ENCODE assay signal across 20 mouse cellular contexts in the genomic region with DNA sequence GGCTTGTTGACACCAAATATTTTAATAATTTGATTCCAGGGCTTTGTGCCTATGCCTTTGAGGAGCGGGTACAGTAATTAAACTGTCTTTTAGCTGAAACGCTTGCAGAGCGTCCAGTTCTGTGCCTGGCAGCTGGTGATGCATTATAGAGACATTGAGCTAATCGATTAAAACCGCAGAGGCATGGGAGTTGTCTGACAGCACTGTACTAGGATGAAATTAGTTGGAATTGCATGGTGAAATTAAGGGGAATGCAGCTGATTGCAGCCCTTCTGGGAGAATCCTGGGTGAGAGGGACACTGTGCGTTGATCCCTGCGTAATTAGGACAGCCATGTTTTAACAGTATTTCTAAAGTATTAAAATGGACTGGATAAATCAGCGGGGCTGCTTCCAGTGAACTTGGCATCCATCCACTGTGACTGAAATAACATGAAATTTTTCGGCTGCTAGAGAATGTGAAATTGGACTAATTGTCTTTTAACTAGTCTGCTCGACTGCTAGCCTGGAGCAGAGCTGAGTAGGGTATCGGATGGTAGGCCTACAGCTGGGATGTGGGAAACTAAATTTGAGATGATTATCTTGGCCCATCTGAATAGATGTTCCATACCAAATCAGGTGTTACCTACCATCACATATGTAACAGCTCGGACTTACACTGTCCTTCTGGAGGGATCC.
DNase-seq lines count a peak whose midpoint lies in the region; ATAC-seq and TF ChIP-seq lines count a peak whose summit lies in the region.
"Had no signal": no experiment of that assay in that cellular context is flagged by ENCODE, and none has a peak within 500 bp of the region (broad histone marks: within the 10 kb centered on the region; RNA-seq: fewer than 3 reads in every experiment).

No protein-coding gene starts in this region.

- no peak for TF ChIP-seq EP300 in lung, postnatal 0 days (IDR thresholded peaks at IDR 0.05)

- H3K27me3 ChIP-seq in lung, postnatal 0 days (replicated peaks; ENCODE audit: insufficient read depth, low read length): no peaks in the 10 kb centered on the region
- H3K27me3 ChIP-seq in forebrain, embryonic 13.5 days: no peaks in the 10 kb centered on the region
- H3K27me3 ChIP-seq in hindbrain, embryonic 15.5 days: no peaks in the 10 kb centered on the region
- no peaks in the 10 kb centered on the region for H3K27me3 ChIP-seq in neural tube, embryonic 14.5 days (ENCODE audit: control insufficient read depth, insufficient read depth, low read length)
- no peaks in the 10 kb centered on the region for H3K27me3 ChIP-seq in kidney, embryonic 15.5 days
- no peaks in the 10 kb centered on the region for H3K27me3 ChIP-seq in kidney, embryonic 14.5 days (ENCODE audit: control insufficient read depth, insufficient read depth, low read length)
- H3K27me3 ChIP-seq: heart, embryonic 12.5 days; limb, embryonic 13.5 days; liver, embryonic 15.5 days had no signal

- ATAC-seq in lung, postnatal 0 days: no peak
- ATAC-seq in forebrain, embryonic 13.5 days: peak; percentile 75
- ATAC-seq in hindbrain, embryonic 15.5 days (ENCODE audit: low FRiP score, low read depth): peak; percentile 68
- peak; percentile 68; the same call in 1 of the 2 replicates for ATAC-seq in neural tube, embryonic 14.5 days (ENCODE audit: low read depth)
- ATAC-seq in kidney, embryonic 15.5 days (replicated peaks; ENCODE audit: low FRiP score): no peak
- no peak for ATAC-seq in kidney, embryonic 14.5 days (ENCODE audit: low FRiP score, low TSS enrichment)
- ATAC-seq: intestine, postnatal 0 days had no signal

- no peak overlapping the region for H3K27ac ChIP-seq in lung, postnatal 0 days (ENCODE audit: low read length)
- H3K27ac ChIP-seq in forebrain, embryonic 13.5 days: no peak overlapping the region; the same call in 1 of the 2 replicates
- H3K27ac ChIP-seq in hindbrain, embryonic 15.5 days (replicated peaks): peak overlapping the region; percentile 10; the same call in 1 of the 2 replicates
- no peak overlapping the region for H3K27ac ChIP-seq in neural tube, embryonic 14.5 days (ENCODE audit: low read depth, low read length)
- no peak overlapping the region for H3K27ac ChIP-seq in kidney, embryonic 15.5 days
- H3K27ac ChIP-seq in kidney, embryonic 14.5 days (ENCODE audit: low read depth, low read length): no peak overlapping the region
- H3K27ac ChIP-seq: left cerebral cortex, adult 2 months; limb, embryonic 13.5 days; liver, embryonic 15.5 days had no signal

- no peaks in the 10 kb centered on the region for H3K36me3 ChIP-seq in lung, postnatal 0 days (ENCODE audit: insufficient read depth, low read length)
- no peaks in the 10 kb centered on the region for H3K36me3 ChIP-seq in forebrain, embryonic 13.5 days (ENCODE audit: poor library complexity, severe bottlenecking)
- H3K36me3 ChIP-seq in hindbrain, embryonic 15.5 days: no peaks in the 10 kb centered on the region
- H3K36me3 ChIP-seq in neural tube, embryonic 14.5 days (ENCODE audit: control insufficient read depth, insufficient read depth, low read length): no peaks in the 10 kb centered on the region
- no peaks in the 10 kb centered on the region for H3K36me3 ChIP-seq in kidney, embryonic 15.5 days
- H3K36me3 ChIP-seq in kidney, embryonic 14.5 days (ENCODE audit: control insufficient read depth, insufficient read depth, low read length): no peaks in the 10 kb centered on the region
- H3K36me3 ChIP-seq: heart, embryonic 12.5 days; limb, embryonic 13.5 days; liver, embryonic 15.5 days had no signal

- 78% methylated on average over 12 of the region's 12 CpGs for WGBS in lung, postnatal 0 days
- 41% methylated on average over 12 of the region's 12 CpGs for WGBS in forebrain, embryonic 13.5 days
- WGBS in hindbrain, embryonic 15.5 days: 29% methylated on average over 12 of the region's 12 CpGs
- 33% methylated on average over 12 of the region's 12 CpGs for WGBS in neural tube, embryonic 14.5 days
- 81% methylated on average over 12 of the region's 12 CpGs for WGBS in kidney, embryonic 15.5 days
- 82% methylated on average over 12 of the region's 12 CpGs for WGBS in kidney, embryonic 14.5 days

- peak; percentile 6 for DNase-seq in lung, postnatal 0 days (ENCODE audit: low spot score)
- DNase-seq in lung, postnatal 14 days: no peak
- DNase-seq in heart, postnatal 4 days: no peak
- DNase-seq: cerebellum, adult 11 months; cerebellum, postnatal 36 days; gastrocnemius, postnatal 36 days; kidney, postnatal 10 days; lung, postnatal 4 days; right cerebral cortex, adult 18-20 months had no signal

- no peaks in the 10 kb centered on the region for H3K9me3 ChIP-seq in lung, postnatal 0 days (ENCODE audit: low read length)
- H3K9me3 ChIP-seq in forebrain, embryonic 13.5 days (replicated peaks): no peaks in the 10 kb centered on the region
- H3K9me3 ChIP-seq in hindbrain, embryonic 15.5 days: no peaks in the 10 kb centered on the region
- H3K9me3 ChIP-seq in neural tube, embryonic 14.5 days (ENCODE audit: control insufficient read depth, low read length): no peaks in the 10 kb centered on the region
- H3K9me3 ChIP-seq in kidney, embryonic 15.5 days (replicated peaks): no peaks in the 10 kb centered on the region
- no peaks in the 10 kb centered on the region for H3K9me3 ChIP-seq in kidney, embryonic 14.5 days (ENCODE audit: control insufficient read depth, low read length)
- H3K9me3 ChIP-seq: heart, embryonic 12.5 days; limb, embryonic 13.5 days; liver, embryonic 15.5 days had no signal

- no peaks in the 10 kb centered on the region for H3K4me1 ChIP-seq in lung, postnatal 0 days (ENCODE audit: insufficient read depth, low read depth, low read length)
- peaks cover 20% of the 10 kb centered on the region for H3K4me1 ChIP-seq in forebrain, embryonic 13.5 days
- H3K4me1 ChIP-seq in hindbrain, embryonic 15.5 days (replicated peaks): peaks cover 10% of the 10 kb centered on the region; the same call in 1 of the 2 replicates
- H3K4me1 ChIP-seq in neural tube, embryonic 14.5 days (ENCODE audit: control insufficient read depth, insufficient read depth, low read length): peaks cover 4% of the 10 kb centered on the region
- H3K4me1 ChIP-seq in kidney, embryonic 15.5 days: no peaks in the 10 kb centered on the region
- no peaks in the 10 kb centered on the region for H3K4me1 ChIP-seq in kidney, embryonic 14.5 days (ENCODE audit: control insufficient read depth, insufficient read depth, low read length)
- H3K4me1 ChIP-seq: heart, embryonic 12.5 days; limb, embryonic 13.5 days; liver, embryonic 15.5 days had no signal

- TF ChIP-seq CTCF in lung, postnatal 0 days (IDR thresholded peaks at IDR 0.05): no peak

- no peak overlapping the region for H3K4me3 ChIP-seq in lung, postnatal 0 days (ENCODE audit: low read depth, low read length)
- H3K4me3 ChIP-seq in forebrain, embryonic 13.5 days: no peak overlapping the region
- no peak overlapping the region for H3K4me3 ChIP-seq in hindbrain, embryonic 15.5 days
- H3K4me3 ChIP-seq in neural tube, embryonic 14.5 days (ENCODE audit: low read depth, low read length): no peak overlapping the region
- H3K4me3 ChIP-seq in kidney, embryonic 15.5 days (replicated peaks): no peak overlapping the region
- no peak overlapping the region for H3K4me3 ChIP-seq in kidney, embryonic 14.5 days (ENCODE audit: low read length)
- H3K4me3 ChIP-seq: erythroblast, embryonic 14.5 days; heart, embryonic 12.5 days; left cerebral cortex, adult 2 months; limb, embryonic 13.5 days; liver, embryonic 15.5 days had no signal

- no peak overlapping the region for H3K4me2 ChIP-seq in lung, postnatal 0 days (replicated peaks; ENCODE audit: low read depth, low read length)
- peak overlapping the region; percentile 6; the same call in 1 of the 2 replicates for H3K4me2 ChIP-seq in forebrain, embryonic 13.5 days
- peak overlapping the region; percentile 10; the same call in 1 of the 2 replicates for H3K4me2 ChIP-seq in hindbrain, embryonic 15.5 days
- no peak overlapping the region; the same call in 1 of the 2 replicates for H3K4me2 ChIP-seq in neural tube, embryonic 14.5 days (ENCODE audit: low read depth, low read length)
- H3K4me2 ChIP-seq in kidney, embryonic 15.5 days: no peak overlapping the region
- no peak overlapping the region for H3K4me2 ChIP-seq in kidney, embryonic 14.5 days (replicated peaks; ENCODE audit: low read depth, low read length)
- H3K4me2 ChIP-seq: heart, embryonic 12.5 days; limb, embryonic 13.5 days; liver, embryonic 15.5 days had no signal

- no peak overlapping the region for H3K9ac ChIP-seq in lung, postnatal 0 days (replicated peaks; ENCODE audit: low read depth)
- no peak overlapping the region for H3K9ac ChIP-seq in forebrain, embryonic 13.5 days
- H3K9ac ChIP-seq in hindbrain, embryonic 15.5 days: no peak overlapping the region
- no peak overlapping the region for H3K9ac ChIP-seq in neural tube, embryonic 14.5 days (replicated peaks; ENCODE audit: low read depth, low read length)
- no peak overlapping the region for H3K9ac ChIP-seq in kidney, embryonic 15.5 days
- H3K9ac ChIP-seq in kidney, embryonic 14.5 days (ENCODE audit: low read depth, low read length): no peak overlapping the region
- H3K9ac ChIP-seq: heart, embryonic 12.5 days; limb, embryonic 13.5 days; liver, embryonic 15.5 days had no signal

Comparison
In these comparisons a context has a peak if more than half of its experiments do, and no peak if none do; other contexts are left out.
1. ATAC-seq: peak in forebrain, embryonic 13.5 days (single experiment), hindbrain, embryonic 15.5 days (single experiment) and neural tube, embryonic 14.5 days (single experiment); none in lung, postnatal 0 days (single experiment), kidney, embryonic 15.5 days (single experiment) and kidney, embryonic 14.5 days (single experiment).
2. H3K4me2 ChIP-seq: peak in forebrain, embryonic 13.5 days (single experiment) and hindbrain, embryonic 15.5 days (single experiment); none in lung, postnatal 0 days (single experiment), neural tube, embryonic 14.5 days (single experiment), kidney, embryonic 15.5 days (single experiment) and kidney, embryonic 14.5 days (single experiment).